Mouse (Mus musculus) heart, adult 2 months (tissue): ENCODE measurements around the gene Pla1a. TPM values are rescaled to one million over a fixed set of nuclear protein-coding genes. Genes with fewer than 3 reads are reported as not detected.

ENCODE experiments used
- DNase-seq, 2 experiments: peaks; one replicate each; pipeline ENCODE4 v3.0.0; 2021
- H3K27ac ChIP-seq: fragments of 200-600 bp; 2 replicates; pipeline ENCODE4 v1.8.1; 2022
- H3K27me3 ChIP-seq: fragments of 200-500 bp; 2 replicates; pipeline ENCODE4 v1.6.1; 2012; ENCODE audit warnings: mild to moderate bottlenecking, low read length, inconsistent platforms, mixed read lengths; ENCODE audit not compliant: control insufficient read depth, insufficient read depth
- H3K36me3 ChIP-seq: fragments of 200-500 bp; 2 replicates; pipeline ENCODE4 v1.6.1; 2012; ENCODE audit warnings: low read length, inconsistent platforms; ENCODE audit not compliant: control insufficient read depth, insufficient read depth
- H3K4me1 ChIP-seq: fragments of 200-500 bp; 2 replicates; pipeline ENCODE4 v1.6.1; 2011; ENCODE audit warnings: low read length; ENCODE audit not compliant: control insufficient read depth, insufficient read depth
- H3K4me3 ChIP-seq: fragments of 200-600 bp; 2 replicates; pipeline ENCODE4 v1.8.1; 2022
- H3K79me2 ChIP-seq: fragments of 200-500 bp; replicated peaks from 2 replicates; pipeline ENCODE4 v1.6.1; 2012; ENCODE audit warnings: mild to moderate bottlenecking, inconsistent platforms, low read length, moderate library complexity, mixed read lengths; ENCODE audit not compliant: control insufficient read depth, insufficient read depth
- H3K9ac ChIP-seq: fragments of 200-500 bp; 2 replicates; pipeline ENCODE4 v1.6.1; 2012; ENCODE audit warnings: low read depth, mild to moderate bottlenecking, control low read depth, inconsistent platforms, low read length, mixed read lengths
- CTCF ChIP-seq: fragments of 200-600 bp; IDR thresholded peaks from 2 replicates; pipeline ENCODE4 v1.8.1; 2022; ENCODE audit warnings: antibody characterized with exemption, mild to moderate bottlenecking, moderate library complexity
- EP300 ChIP-seq: fragments of 200-500 bp; IDR thresholded peaks from 2 replicates; pipeline ENCODE4 v1.6.1; 2011; ENCODE audit warnings: low read depth, low read length, control low read depth; ENCODE audit not compliant: insufficient read depth
- POLR2A ChIP-seq: fragments of 200-500 bp; IDR thresholded peaks from 2 replicates; pipeline ENCODE4 v1.6.1; 2011; ENCODE audit warnings: mild to moderate bottlenecking, low read depth, low read length, control low read depth; ENCODE audit not compliant: insufficient read depth
- WGBS: fragments of 180-500 bp; shearing (Covaris S2); methylation state at CpG from one replicate; pipeline ENCODE4 v1.1.7; 2018; 5-methylcytosine and 5-hydroxymethylcytosine counted together
- intact Hi-C: fragments of 180-260 bp; cut with DNase I; formaldehyde crosslinking; loops from one replicate; pipeline ENCODE4 v1.15.1; 2025
- polyA plus RNA-seq: library from polyadenylated mRNA; depleted of rRNA; stranded (reverse); fragments of >200 nt; gene quantifications from 2 replicates; pipeline ENCODE4 v1.2.3, GENCODE M21; 2012
- total RNA-seq, 2 experiments: library from RNA; stranded (reverse); gene quantifications; 2 replicates each; pipeline ENCODE4 v1.2.3; 2021

The Pla1a gene
- total and polyA plus RNA-seq, 3 experiments, result 6.8 to 9.6 (median 8.8) TPM

- Histone ChIP-seq H3K9ac (0 out of 2 replicates have a peak overlapping the region, but pooled peaks have one; percentile 30), H3K36me3 (peaks cover 38% of the 10 kb centered on the region), H3K4me1 (peaks cover 10% of the 10 kb centered on the region), H3K4me3 (no peak overlapping the region), H3K27ac (peak overlapping the region; percentile 61), H3K27me3 (no peaks in the 10 kb centered on the region), H3K79me2 (0 out of 2 replicates have a peak, but pooled peaks cover 3% of the 10 kb centered on the region)
- intact Hi-C loops, result no loop called here
- TF ChIP-seq CTCF, result no peak
- TF ChIP-seq EP300, result peak; percentile 47; the same call in 1 of the 2 replicates
- no peak for TF ChIP-seq POLR2A
- peak; percentile 59 to 72 for DNase-seq
- WGBS, result 18% methylated on average over 7 of the region's 7 CpGs
These were observed 80.9 kb downstream of the Pla1a start for GRCm38 (mm10) chr16:38352031-38352430.

GRCm38 (mm10) chr16:38350939-38351338, 82.0 kb downstream of the Pla1a start:
- no peak overlapping the region for H3K9ac ChIP-seq
- DNase-seq, result no peak
- TF ChIP-seq POLR2A (no peak), EP300 (no peak), CTCF (peak; percentile 28)
- no peak overlapping the region for H3K4me3 ChIP-seq
- H3K27me3 ChIP-seq, result no peaks in the 10 kb centered on the region
- 44% methylated on average over 6 of the region's 6 CpGs for WGBS
- peak overlapping the region; percentile 61 for H3K27ac ChIP-seq
- intact Hi-C loops, result loop anchor here (1.0 kb wide), 1 partner anchor 11 kb away; the partner anchor contains the start of gene Popdc2
- 0 out of 2 replicates have a peak, but pooled peaks cover 3% of the 10 kb centered on the region for H3K79me2 ChIP-seq
- peaks cover 8% of the 10 kb centered on the region for H3K4me1 ChIP-seq
- peaks cover 36% of the 10 kb centered on the region for H3K36me3 ChIP-seq

- intact Hi-C loops, result loop anchor here (1.0 kb wide), 1 partner anchor 12 kb away; the partner anchor contains the start of gene Popdc2
- Histone ChIP-seq H3K4me3 (no peak overlapping the region), H3K9ac (no peak overlapping the region), H3K36me3 (peaks cover 36% of the 10 kb centered on the region), H3K79me2 (0 out of 2 replicates have a peak, but pooled peaks cover 3% of the 10 kb centered on the region), H3K27me3 (no peaks in the 10 kb centered on the region), H3K27ac (peak overlapping the region; percentile 65), H3K4me1 (peaks cover 8% of the 10 kb centered on the region)
- 28% methylated on average over 7 of the region's 7 CpGs for WGBS
- TF ChIP-seq EP300 (peak; percentile 97), POLR2A (no peak; the same call in 1 of the 2 replicates)
- DNase-seq, result peak; percentile 50 to 83
These were observed 82.5 kb downstream of the Pla1a start for GRCm38 (mm10) chr16:38350361-38350855.

GRCm38 (mm10) chr16:38349881-38350280, 83.1 kb downstream of the Pla1a start:
- DNase-seq, result no peak
- intact Hi-C loops, result loop anchor here (1.0 to 10.0 kb wide), 4 partner anchors 12 to 255 kb away; partner anchors contain the start of genes Popdc2 and Timmdc1
- Histone ChIP-seq H3K79me2 (0 out of 2 replicates have a peak, but pooled peaks cover 3% of the 10 kb centered on the region), H3K27ac (peak overlapping the region; percentile 65), H3K4me1 (peaks cover 8% of the 10 kb centered on the region), H3K27me3 (no peaks in the 10 kb centered on the region), H3K36me3 (peaks cover 36% of the 10 kb centered on the region), H3K9ac (no peak overlapping the region), H3K4me3 (no peak overlapping the region)
- no peak for TF ChIP-seq EP300
- no peak for TF ChIP-seq POLR2A
- TF ChIP-seq CTCF, result no peak
- 56% methylated on average over 2 of the region's 2 CpGs for WGBS

- H3K9ac ChIP-seq, result peak overlapping the region; percentile 46
- WGBS, result 65% methylated on average over 9 of the region's 9 CpGs
- H3K27ac ChIP-seq, result peak overlapping the region; percentile 91; the same call in 1 of the 2 replicates
- TF ChIP-seq EP300, result no peak
- TF ChIP-seq POLR2A, result no peak
- TF ChIP-seq CTCF, result no peak
- H3K4me3 ChIP-seq, result no peak overlapping the region
- peaks cover 36% of the 10 kb centered on the region for H3K36me3 ChIP-seq
- intact Hi-C loops, result loop anchor here (5.0 to 10.0 kb wide), 3 partner anchors 44 to 253 kb away; partner anchors contain the start of gene Timmdc1
- 0 out of 2 replicates have a peak, but pooled peaks cover 3% of the 10 kb centered on the region for H3K79me2 ChIP-seq
- no peaks in the 10 kb centered on the region for H3K27me3 ChIP-seq
- peaks cover 8% of the 10 kb centered on the region for H3K4me1 ChIP-seq
- DNase-seq, result no peak
These were observed 84.7 kb downstream of the Pla1a start for GRCm38 (mm10) chr16:38348217-38348761.

GRCm38 (mm10) chr16:38347588-38347987, 85.4 kb downstream of the Pla1a start:
- Histone ChIP-seq H3K9ac (no peak overlapping the region), H3K79me2 (0 out of 2 replicates have a peak, but pooled peaks cover 3% of the 10 kb centered on the region), H3K27ac (peak overlapping the region; percentile 91), H3K36me3 (peaks cover 36% of the 10 kb centered on the region), H3K27me3 (no peaks in the 10 kb centered on the region), H3K4me1 (peaks cover 8% of the 10 kb centered on the region), H3K4me3 (peak overlapping the region; percentile 79)
- 43% methylated on average over 6 of the region's 6 CpGs for WGBS
- TF ChIP-seq EP300 (no peak), CTCF (no peak), POLR2A (no peak)
- DNase-seq, result no peak
- intact Hi-C loops, result loop anchor here (1.0 to 10.0 kb wide), 4 partner anchors 45 to 253 kb away; partner anchors contain the start of genes Adprh and Timmdc1
